Mouse (Mus musculus) cerebellum, adult 2 months (tissue): ENCODE measurements around the gene Gapvd1.

Experiments used
- CTCF ChIP-seq: fragments of 200-500 bp; IDR thresholded peaks from 2 replicates; pipeline ENCODE4 v1.5.1; 2011; ENCODE audit warnings: low read depth, mild to moderate bottlenecking, control low read depth, low read length, moderate library complexity, borderline replicate concordance; ENCODE audit not compliant: insufficient read depth
- POLR2A ChIP-seq: fragments of 200-500 bp; IDR thresholded peaks from 2 replicates; pipeline ENCODE4 v1.6.1; 2011; ENCODE audit warnings: low read length, control low read depth, borderline replicate concordance; ENCODE audit not compliant: insufficient read depth

DNA sequence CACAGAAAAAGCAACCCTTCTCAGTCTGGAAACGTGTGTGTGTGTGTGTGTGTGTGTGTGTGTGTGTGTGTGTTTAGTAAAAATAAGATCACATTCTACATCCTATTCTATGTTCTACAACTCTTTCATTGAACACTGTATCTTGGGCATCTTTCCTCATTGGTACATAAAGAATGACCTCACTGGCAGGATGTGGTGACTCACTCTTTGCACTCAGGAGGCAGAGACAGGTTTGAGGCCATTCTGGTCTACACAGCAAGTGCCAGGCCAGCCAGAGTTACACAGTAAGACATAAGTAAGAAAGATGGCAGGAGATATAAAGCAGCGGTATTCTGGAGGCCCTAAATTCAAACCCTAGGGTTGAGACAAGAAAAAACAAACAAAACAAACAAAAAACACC is 7.8 kb upstream of the Gapvd1 start:
- TF ChIP-seq CTCF (no peak), POLR2A (no peak)
